Mouse (Mus musculus) kidney, adult 2 months (tissue): ENCODE data around the gene Cfap61. TPM values are rescaled to one million over a fixed set of nuclear protein-coding genes. Genes with fewer than 3 reads are reported as not detected.

Source experiments
- DNase-seq: peaks from one replicate; pipeline ENCODE4 v3.0.0; 2021
- H3K27ac ChIP-seq: fragments of 200-500 bp; 2 replicates; pipeline ENCODE4 v1.5.1; 2012; ENCODE audit warnings: low read depth, low read length, control low read depth, inconsistent platforms; ENCODE audit not compliant: insufficient read depth
- H3K27me3 ChIP-seq: fragments of 200-500 bp; replicated peaks from 2 replicates; pipeline ENCODE4 v1.6.1; 2012; ENCODE audit warnings: mild to moderate bottlenecking, moderate library complexity, low read length, inconsistent platforms; ENCODE audit not compliant: control insufficient read depth, insufficient read depth
- H3K36me3 ChIP-seq: fragments of 200-500 bp; 2 replicates; pipeline ENCODE4 v1.6.1; 2012; ENCODE audit warnings: mild to moderate bottlenecking, moderate library complexity, low read length, inconsistent platforms; ENCODE audit not compliant: control insufficient read depth, insufficient read depth
- H3K4me1 ChIP-seq: fragments of 200-500 bp; 2 replicates; pipeline ENCODE4 v1.6.1; 2011; ENCODE audit warnings: low read length; ENCODE audit not compliant: control insufficient read depth, insufficient read depth
- H3K4me3 ChIP-seq: fragments of 200-500 bp; 2 replicates; pipeline ENCODE4 v1.5.1; 2011; ENCODE audit warnings: mild to moderate bottlenecking, low read depth, low read length, control low read depth; ENCODE audit not compliant: insufficient read depth
- CTCF ChIP-seq: fragments of 200-500 bp; conservative IDR thresholded peaks from 2 replicates; pipeline ENCODE4 v1.5.1; 2011; ENCODE audit warnings: low read depth, mild to moderate bottlenecking, control low read depth, low read length, moderate library complexity, mixed read lengths; ENCODE audit not compliant: insufficient read depth, insufficient read length
- POLR2A ChIP-seq: fragments of 200-500 bp; IDR thresholded peaks from one replicate; pipeline ENCODE4 v1.6.1; 2011; ENCODE audit warnings: low read depth, low read length, control low read depth
- WGBS: fragments of 180-500 bp; shearing (Covaris S2); methylation state at CpG from one replicate; pipeline ENCODE4 v1.1.7; 2018; 5-methylcytosine and 5-hydroxymethylcytosine counted together
- polyA plus RNA-seq: library from polyadenylated mRNA; depleted of rRNA; stranded (reverse); fragments of >200 nt; gene quantifications from 2 replicates; pipeline ENCODE4 v1.2.3, GENCODE M21; 2012; rRNA removed

The Cfap61 gene
- polyA plus RNA-seq, 1 experiment = 0.38 TPM

- H3K4me3 ChIP-seq = no peak overlapping the region
- 54% methylated on average over 10 of the region's 10 CpGs for WGBS
- no peak overlapping the region for H3K27ac ChIP-seq
- no peaks in the 10 kb centered on the region for H3K36me3 ChIP-seq
- no peaks in the 10 kb centered on the region for H3K4me1 ChIP-seq
- no peak for DNase-seq
- H3K27me3 ChIP-seq = no peaks in the 10 kb centered on the region
- TF ChIP-seq POLR2A (no peak), CTCF (no peak)
These were observed 327.6 kb downstream of the Cfap61 start for GRCm38 (mm10) chr2:146262215-146262614.

- Histone ChIP-seq H3K4me3 (no peak overlapping the region), H3K27ac (no peak overlapping the region), H3K36me3 (no peaks in the 10 kb centered on the region), H3K4me1 (no peaks in the 10 kb centered on the region), H3K27me3 (no peaks in the 10 kb centered on the region)
- no peak for DNase-seq
- no peak for TF ChIP-seq CTCF
- no peak for TF ChIP-seq POLR2A
These were observed 328.4 kb downstream of the Cfap61 start for GRCm38 (mm10) chr2:146262966-146263365.

Other genes with a start within 250 kb of the Cfap61 start
- gene Naa20, start 32.7 kb upstream of the Cfap61 start, polyA plus RNA-seq = 33.9 and 43.7 TPM in 2 replicates
- gene Crnkl1, start 230 bp downstream of the Cfap61 start, polyA plus RNA-seq = 5.9 and 8.8 TPM in 2 replicates